In the genomic region with DNA sequence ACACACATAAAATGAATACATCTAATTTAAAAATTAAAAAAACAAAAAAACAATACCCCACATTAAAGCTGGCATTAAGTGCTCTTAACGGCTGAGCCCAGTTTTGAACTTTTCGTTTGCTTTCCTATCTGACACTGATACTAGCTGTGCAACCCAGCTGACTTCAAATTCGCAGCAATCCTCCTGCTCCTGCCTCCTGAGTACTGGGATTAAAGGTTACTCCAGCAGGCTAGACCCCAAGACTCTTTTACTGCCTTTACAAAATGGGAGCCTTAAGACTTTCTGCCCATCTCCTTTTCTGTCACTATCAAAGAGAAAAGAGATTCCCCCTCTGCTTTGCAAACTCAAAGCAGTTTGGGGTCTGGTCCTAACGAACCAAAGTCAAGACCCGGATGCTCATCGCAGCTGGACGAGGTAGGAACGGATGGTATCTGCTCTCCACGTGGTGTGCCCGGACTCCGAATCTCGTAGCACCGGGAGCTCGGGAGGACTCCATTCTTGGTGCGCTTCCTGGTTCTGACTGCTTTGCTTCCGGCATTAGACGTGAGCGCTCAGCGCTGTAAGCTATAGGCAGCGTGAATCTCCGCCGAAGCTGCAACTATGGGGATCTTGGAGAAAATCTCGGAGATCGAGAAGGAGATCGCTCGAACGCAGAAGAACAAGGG, we compare ENCODE assay signal across 7 mouse cellular contexts. TPM values are rescaled to one million over a fixed set of nuclear protein-coding genes. Genes with fewer than 3 reads are reported as not detected.
A peak's percentile ranks its signal among the peaks of the same experiment; 100 is the strongest.
DNase-seq lines count a peak whose midpoint lies in the region; ATAC-seq lines count a peak whose summit lies in the region.

A gene (plus strand): TSS at position 512 of the 665 bp plus-strand sequence.

- H3K4me3 ChIP-seq in intestine, embryonic 16.5 days (ENCODE audit: low read length) = peak within 1 kb of the TSS; percentile 57
- peak within 1 kb of the TSS; percentile 73 for H3K4me3 ChIP-seq in midbrain, embryonic 11.5 days (ENCODE audit: low read depth, low read length)

- ATAC-seq in intestine, embryonic 16.5 days = peak; percentile 91
- peak; percentile 93 for ATAC-seq in midbrain, embryonic 11.5 days (ENCODE audit: low FRiP score)

- H3K27me3 ChIP-seq in intestine, embryonic 16.5 days (replicated peaks; ENCODE audit: control insufficient read depth, insufficient read depth, low read length) = no peaks in the 10 kb centered on the region
- H3K27me3 ChIP-seq in midbrain, embryonic 11.5 days (ENCODE audit: control insufficient read depth, insufficient read depth, low read length) = no peaks in the 10 kb centered on the region

- 4% methylated on average over 27 of the region's 27 CpGs for WGBS in intestine, embryonic 16.5 days
- 5% methylated on average over 27 of the region's 27 CpGs for WGBS in midbrain, embryonic 11.5 days

- no peaks in the 10 kb centered on the region for H3K9me3 ChIP-seq in intestine, embryonic 16.5 days (ENCODE audit: control insufficient read depth, low read length)
- H3K9me3 ChIP-seq in midbrain, embryonic 11.5 days (ENCODE audit: control insufficient read depth, low read length) = no peaks in the 10 kb centered on the region

- no peaks in the 10 kb centered on the region; the same call in 1 of the 2 replicates for H3K36me3 ChIP-seq in intestine, embryonic 16.5 days (ENCODE audit: control insufficient read depth, insufficient read depth, low read length)
- H3K36me3 ChIP-seq in midbrain, embryonic 11.5 days (ENCODE audit: control insufficient read depth, insufficient read depth, low read length) = peaks cover 2% of the 10 kb centered on the region; the same call in 1 of the 2 replicates

- H3K4me2 ChIP-seq in intestine, embryonic 16.5 days (ENCODE audit: low read depth, low read length) = peak within 1 kb of the TSS; percentile 76
- peak within 1 kb of the TSS; percentile 56 for H3K4me2 ChIP-seq in midbrain, embryonic 11.5 days

- H3K9ac ChIP-seq in intestine, embryonic 16.5 days (ENCODE audit: low read depth, low read length) = peak within 1 kb of the TSS; percentile 73
- peak within 1 kb of the TSS; percentile 80 for H3K9ac ChIP-seq in midbrain, embryonic 11.5 days (ENCODE audit: low read length)

- peak within 1 kb of the TSS; percentile 67 for H3K27ac ChIP-seq in intestine, embryonic 16.5 days (ENCODE audit: low read length)
- no peak within 1 kb of the TSS for H3K27ac ChIP-seq in midbrain, embryonic 11.5 days (ENCODE audit: low read depth, low read length)

- intact Hi-C loops in left cerebral cortex, postnatal 36 days (cut with DNase I) = loop anchor here (2.0 kb wide), 1 partner anchor 83 kb away; a partner anchor contains a TSS

- H3K4me1 ChIP-seq in intestine, embryonic 16.5 days (ENCODE audit: control insufficient read depth, insufficient read depth, low read length) = peaks cover 5% of the 10 kb centered on the region
- peaks cover 5% of the 10 kb centered on the region for H3K4me1 ChIP-seq in midbrain, embryonic 11.5 days (ENCODE audit: control insufficient read depth, insufficient read depth, low read length)

- peak; percentile 78 for DNase-seq in adrenal gland, adult 8-10 months
- DNase-seq in embryo, embryonic 9.5 days (ENCODE audit: extremely low spot score) = peak; percentile 91
- DNase-seq in gastrocnemius, postnatal 4 days (ENCODE audit: low spot score in 2 of 2) = peak; percentile 82 to 86
- DNase-seq in left cerebral cortex, postnatal 36 days (ENCODE audit: low spot score in 2 of 2) = peak; percentile 88 to 90
- DNase-seq in midbrain, embryonic 11.5 days (ENCODE audit: low spot score, missing footprints) = peak; percentile 100
- peak; percentile 77 for DNase-seq in skeletal muscle tissue, adult 2 months (ENCODE audit: low read depth, low spot score)

RNA-seq across cellular contexts. Expression of the gene that starts here (rescaled TPM):
- 10 to 100 TPM; 59.8 to 68.9 (median 63.5) TPM for total RNA-seq in adrenal gland, adult 8-10 months (2022)
- total RNA-seq in gastrocnemius, postnatal 4 days (2021) = 10 to 100 TPM; 43.6 to 44.5 TPM
- polyA plus RNA-seq in intestine, embryonic 16.5 days (2015; fragmentation: Nextera tagmentation; extraction: Ambion mirVana) = 102 and 107 TPM in 2 replicates
- 10 to 100 TPM; 74.9 to 77.6 TPM for total RNA-seq in left cerebral cortex, postnatal 36 days (2021)
- 112 and 125 TPM in 2 replicates for polyA plus RNA-seq in midbrain, embryonic 11.5 days (2014; fragmentation: Nextera tagmentation; extraction: Ambion mirVana)
